Mouse (Mus musculus) heart, embryonic 11.5 days (tissue): Measurements from ENCODE around the gene Cd2. TPM values are rescaled to one million over a fixed set of nuclear protein-coding genes. Genes with fewer than 3 reads are reported as not detected.

ENCODE experiments used
- ATAC-seq: fragments of 200-750 bp; cut with Nextera tagmentation; replicated peaks from 2 replicates; pipeline ENCODE4 v1.8.0; 2017; ENCODE audit warnings: moderate library complexity; ENCODE audit not compliant: insufficient number of reproducible peaks, low FRiP score, low TSS enrichment
- H3K27ac ChIP-seq: fragments of 300-500 bp; sonication (generic); 2 replicates; pipeline ENCODE4 v1.5.1; 2014; ENCODE audit warnings: mild to moderate bottlenecking, low read depth, low read length
- H3K27me3 ChIP-seq: fragments of 300-500 bp; sonication (generic); 2 replicates; pipeline ENCODE4 v1.6.1; 2014; ENCODE audit warnings: mild to moderate bottlenecking, low read length, mixed read lengths; ENCODE audit not compliant: control insufficient read depth, insufficient read depth
- H3K36me3 ChIP-seq: fragments of 300-500 bp; sonication (generic); 2 replicates; pipeline ENCODE4 v1.6.1; 2014; ENCODE audit warnings: mild to moderate bottlenecking, low read length, moderate library complexity, mixed read lengths; ENCODE audit not compliant: control insufficient read depth, insufficient read depth
- H3K4me1 ChIP-seq: fragments of 300-500 bp; sonication (generic); 2 replicates; pipeline ENCODE4 v1.6.1; 2014; ENCODE audit warnings: low read length; ENCODE audit not compliant: control insufficient read depth, insufficient read depth
- H3K4me2 ChIP-seq: fragments of 300-500 bp; sonication (generic); 2 replicates; pipeline ENCODE4 v1.6.1; 2014; ENCODE audit warnings: mild to moderate bottlenecking, moderate library complexity
- H3K4me3 ChIP-seq: fragments of 300-500 bp; sonication (generic); 2 replicates; pipeline ENCODE4 v1.5.1; 2014; ENCODE audit warnings: low read depth, low read length
- H3K9ac ChIP-seq: fragments of 300-500 bp; sonication (generic); 2 replicates; pipeline ENCODE4 v1.6.1; 2014; ENCODE audit warnings: mild to moderate bottlenecking, low read depth, low read length, moderate library complexity
- H3K9me3 ChIP-seq: fragments of 300-500 bp; sonication (generic); replicated peaks from 2 replicates; pipeline ENCODE4 v1.6.1; 2016; ENCODE audit warnings: low read length; ENCODE audit not compliant: control insufficient read depth
- WGBS: fragments of 180-500 bp; shearing (Covaris S2); extraction: QIAGEN DNeasy Blood & Tissue Kit; methylation state at CpG from one replicate; pipeline ENCODE4 v1.1.7; 2014; ENCODE audit not compliant: insufficient replicate concordance; 5-methylcytosine and 5-hydroxymethylcytosine counted together
- polyA plus RNA-seq: library from polyadenylated mRNA; unstranded; fragments of >200 nt; fragmentation: Nextera tagmentation; extraction: Ambion mirVana; gene quantifications from 2 replicates; pipeline ENCODE4 v1.2.1, GENCODE M21; 2014

The Cd2 gene
- polyA plus RNA-seq, 1 experiment from 2014 or later: 0.20 TPM

GRCm38 (mm10) chr3:101290036-101290435 lies 2.3 kb upstream of the Cd2 start:
- 86% methylated on average over 7 of the region's 7 CpGs for WGBS
- H3K36me3 ChIP-seq: no peaks in the 10 kb centered on the region
- H3K4me1 ChIP-seq: peaks cover 1% of the 10 kb centered on the region; the same call in 1 of the 2 replicates
- no peak overlapping the region for H3K4me3 ChIP-seq
- no peak overlapping the region for H3K9ac ChIP-seq
- no peak overlapping the region for H3K27ac ChIP-seq
- no peaks in the 10 kb centered on the region for H3K9me3 ChIP-seq
- H3K27me3 ChIP-seq: no peaks in the 10 kb centered on the region
- H3K4me2 ChIP-seq: no peak overlapping the region
- ATAC-seq: no peak

DNA sequence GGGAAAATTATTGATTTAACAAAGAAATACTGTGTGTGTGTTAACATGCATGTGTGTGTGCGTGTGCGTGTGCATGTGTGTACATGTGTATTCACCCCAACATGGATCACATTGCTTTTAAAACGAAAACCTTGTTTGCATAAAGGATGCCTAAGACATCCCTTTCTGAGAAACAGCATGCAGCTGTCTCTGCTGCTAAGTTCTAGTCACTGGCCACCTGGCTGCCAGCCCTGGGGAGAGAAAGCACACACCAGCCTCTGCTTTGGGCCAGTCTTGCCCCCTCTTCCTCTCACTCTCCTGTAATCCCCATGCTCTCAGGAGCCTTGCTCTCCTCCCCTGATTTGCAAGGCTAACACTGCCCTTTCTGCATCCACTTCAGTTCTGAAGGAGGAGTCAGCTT lies 1.7 kb upstream of the Cd2 start:
- no peaks in the 10 kb centered on the region for H3K27me3 ChIP-seq
- no peak overlapping the region for H3K9ac ChIP-seq
- H3K4me1 ChIP-seq: no peaks in the 10 kb centered on the region
- H3K36me3 ChIP-seq: no peaks in the 10 kb centered on the region
- no peak for ATAC-seq
- no peak overlapping the region for H3K4me2 ChIP-seq
- no peak overlapping the region for H3K27ac ChIP-seq
- H3K4me3 ChIP-seq: no peak overlapping the region
- WGBS: 80% methylated on average over 3 of the region's 3 CpGs
- no peaks in the 10 kb centered on the region for H3K9me3 ChIP-seq

GRCm38 (mm10) chr3:101286336-101287325 lies 1.1 kb downstream of the Cd2 start:
- H3K36me3 ChIP-seq: no peaks in the 10 kb centered on the region
- no peak for ATAC-seq
- no peaks in the 10 kb centered on the region for H3K4me1 ChIP-seq
- H3K9ac ChIP-seq: no peak overlapping the region
- no peaks in the 10 kb centered on the region for H3K27me3 ChIP-seq
- no peaks in the 10 kb centered on the region for H3K9me3 ChIP-seq
- no peak overlapping the region for H3K27ac ChIP-seq
- WGBS: 81% methylated on average over 12 of the region's 12 CpGs
- H3K4me2 ChIP-seq: no peak overlapping the region
- H3K4me3 ChIP-seq: no peak overlapping the region

DNA sequence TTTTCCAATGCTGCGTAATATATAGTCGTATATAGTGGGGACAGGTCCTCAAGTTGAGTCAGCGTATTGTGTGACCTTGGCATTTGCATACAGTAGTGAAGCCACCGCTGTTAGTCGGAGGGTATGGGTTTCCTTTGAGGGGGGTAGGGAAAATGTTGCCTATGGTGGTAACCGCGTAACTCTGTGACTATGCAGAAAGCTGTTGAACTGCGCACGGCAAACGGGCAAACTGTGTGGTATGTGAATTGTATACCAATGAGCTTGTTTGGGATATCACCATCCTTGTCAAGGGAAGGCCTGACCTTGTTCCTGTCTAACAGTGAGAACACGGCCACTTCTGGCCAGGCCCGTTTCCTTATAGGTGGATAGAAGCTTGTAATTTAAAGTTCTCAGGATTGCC lies 1.9 kb downstream of the Cd2 start:
- 88% methylated on average over 12 of the region's 12 CpGs for WGBS
- H3K36me3 ChIP-seq: no peaks in the 10 kb centered on the region
- H3K27me3 ChIP-seq: no peaks in the 10 kb centered on the region
- H3K4me1 ChIP-seq: peaks cover 2% of the 10 kb centered on the region; the same call in 1 of the 2 replicates
- no peak overlapping the region for H3K9ac ChIP-seq
- H3K4me3 ChIP-seq: no peak overlapping the region
- no peak overlapping the region for H3K4me2 ChIP-seq
- no peaks in the 10 kb centered on the region for H3K9me3 ChIP-seq
- H3K27ac ChIP-seq: no peak overlapping the region
- no peak for ATAC-seq

DNA sequence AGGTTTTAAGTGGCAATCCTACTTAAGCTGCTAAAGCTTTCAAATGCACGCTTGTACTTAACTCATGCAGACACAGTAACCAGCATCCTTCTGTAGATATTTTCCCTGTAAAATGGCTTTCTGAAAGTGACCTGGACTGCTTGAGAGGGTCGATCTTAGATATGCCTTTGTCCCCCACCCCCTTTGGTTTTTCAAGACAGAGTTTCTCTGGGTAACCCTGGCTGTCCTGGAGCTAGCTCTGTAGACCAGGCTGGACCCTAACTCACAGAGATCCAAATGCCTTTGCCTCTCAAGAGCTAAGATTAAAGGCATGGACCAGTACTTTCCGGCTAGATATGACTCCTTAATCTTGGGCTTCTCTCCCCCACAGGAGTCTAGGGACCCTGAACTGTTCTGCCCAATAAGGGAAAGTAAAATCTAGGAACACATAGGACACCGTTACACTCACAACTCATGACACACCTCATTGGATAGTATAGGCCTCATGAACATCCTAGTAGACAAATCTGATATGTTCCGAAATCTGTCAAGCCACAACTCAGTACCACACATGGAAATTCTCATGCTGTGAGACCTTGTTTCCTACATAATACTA lies 2.6 kb downstream of the Cd2 start:
- WGBS: 82% methylated on average over 5 of the region's 5 CpGs
- Histone ChIP-seq H3K4me1 (peaks cover 3% of the 10 kb centered on the region; the same call in 1 of the 2 replicates), H3K9ac (no peak overlapping the region), H3K4me2 (no peak overlapping the region), H3K27me3 (no peaks in the 10 kb centered on the region), H3K9me3 (no peaks in the 10 kb centered on the region), H3K4me3 (no peak overlapping the region), H3K36me3 (no peaks in the 10 kb centered on the region), H3K27ac (no peak overlapping the region)
- ATAC-seq: no peak

GRCm38 (mm10) chr3:101283869-101284706 lies 3.7 kb downstream of the Cd2 start:
- Histone ChIP-seq H3K36me3 (no peaks in the 10 kb centered on the region), H3K27ac (no peak overlapping the region), H3K4me3 (no peak overlapping the region), H3K9ac (no peak overlapping the region), H3K4me2 (no peak overlapping the region), H3K4me1 (peaks cover 3% of the 10 kb centered on the region; the same call in 1 of the 2 replicates), H3K9me3 (no peaks in the 10 kb centered on the region), H3K27me3 (no peaks in the 10 kb centered on the region)
- ATAC-seq: no peak
- WGBS: 85% methylated on average over 13 of the region's 13 CpGs

DNA sequence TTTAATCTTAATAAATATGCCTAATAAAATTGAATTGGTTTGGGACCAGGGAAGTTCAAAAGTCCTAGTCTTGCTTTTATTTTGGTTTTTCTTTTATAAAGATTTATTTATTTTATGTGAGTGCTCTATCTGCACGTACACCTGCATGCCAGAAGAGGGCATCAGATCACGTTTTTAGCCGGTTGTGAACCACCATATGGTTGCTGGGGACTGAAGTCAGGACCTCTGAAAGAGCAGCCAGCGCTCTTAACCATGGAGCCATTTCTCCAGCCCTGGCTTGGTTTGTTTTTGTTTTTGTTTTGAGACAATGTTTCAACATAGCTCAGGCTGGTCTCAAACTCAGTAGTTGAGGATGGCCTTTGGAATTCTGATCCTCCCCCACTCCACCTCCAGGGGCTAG lies 4.3 kb downstream of the Cd2 start:
- WGBS: 79% methylated on average over 4 of the region's 4 CpGs

GRCm38 (mm10) chr3:101282556-101283180 lies 5.1 kb downstream of the Cd2 start:
- Histone ChIP-seq H3K9me3 (no peaks in the 10 kb centered on the region), H3K4me1 (peaks cover 3% of the 10 kb centered on the region; the same call in 1 of the 2 replicates), H3K27me3 (no peaks in the 10 kb centered on the region), H3K9ac (no peak overlapping the region), H3K27ac (no peak overlapping the region), H3K4me3 (no peak overlapping the region), H3K4me2 (no peak overlapping the region), H3K36me3 (no peaks in the 10 kb centered on the region)
- no peak for ATAC-seq
- 78% methylated on average over 9 of the region's 9 CpGs for WGBS

More for the DNA sequence above, 4.3 kb downstream of the Cd2 start:
- Histone ChIP-seq H3K27ac (no peak overlapping the region), H3K4me2 (no peak overlapping the region), H3K36me3 (no peaks in the 10 kb centered on the region), H3K9me3 (no peaks in the 10 kb centered on the region), H3K4me1 (peaks cover 3% of the 10 kb centered on the region; the same call in 1 of the 2 replicates), H3K27me3 (no peaks in the 10 kb centered on the region), H3K9ac (no peak overlapping the region), H3K4me3 (no peak overlapping the region)
- ATAC-seq: no peak
